Mouse (Mus musculus): ENCODE results near the gene Acad9. TPM values are rescaled to one million over a fixed set of nuclear protein-coding genes. Genes with fewer than 3 reads are reported as not detected.

Acad9 gene
- polyA plus RNA-seq, 1 experiment from 2014 or later = 85.2 TPM

DNA sequence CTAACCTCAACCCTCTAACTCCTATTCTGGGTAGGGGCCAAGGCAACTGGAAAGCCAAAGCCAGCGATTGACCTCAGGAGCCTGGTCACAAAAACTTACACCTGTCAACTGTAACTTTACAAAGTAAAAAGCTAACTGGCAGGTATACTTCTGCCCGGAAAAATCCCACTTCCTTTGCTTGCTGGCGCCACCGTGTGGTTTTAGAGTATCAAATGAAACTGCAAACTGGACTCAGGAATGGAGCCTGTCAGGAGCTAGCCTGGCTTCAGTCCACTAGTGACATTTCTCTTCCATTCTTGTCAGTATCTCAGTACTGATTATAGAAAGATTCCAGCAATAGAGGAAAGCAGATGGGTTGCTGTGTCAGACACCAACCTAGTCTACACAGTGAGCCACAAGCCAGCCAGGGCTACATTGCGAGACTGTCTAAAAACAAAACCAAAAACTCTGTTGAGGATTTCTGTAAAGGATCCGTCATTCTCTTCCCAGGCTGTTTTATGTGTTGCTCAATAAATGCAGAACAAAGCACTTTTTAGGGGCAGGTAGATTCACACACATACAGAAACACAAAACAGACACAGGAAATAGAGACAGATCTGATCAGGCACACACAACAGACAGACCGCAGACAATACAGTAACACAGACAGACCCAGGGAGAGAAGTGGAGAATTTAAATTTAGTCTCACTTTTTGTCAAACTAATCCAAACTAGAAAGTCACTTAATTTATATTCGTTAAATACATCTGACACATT is 5.5 kb upstream of the Acad9 start:
- no peak overlapping the region for H3K27ac ChIP-seq (replicated peaks; ENCODE audit: low read depth, low read length)
- no peaks in the 10 kb centered on the region for H3K9me3 ChIP-seq (ENCODE audit: control insufficient read depth, low read length)
- no peak for ATAC-seq (ENCODE audit: low read depth)
- no peaks in the 10 kb centered on the region for H3K4me1 ChIP-seq (ENCODE audit: control insufficient read depth, insufficient read depth, low read length)
- H3K4me3 ChIP-seq (ENCODE audit: low read depth, low read length) = no peak overlapping the region
- H3K9ac ChIP-seq (ENCODE audit: low read depth, low read length) = no peak overlapping the region
- peak; percentile 53 for DNase-seq (ENCODE audit: low spot score)
- no peaks in the 10 kb centered on the region for H3K36me3 ChIP-seq (ENCODE audit: control insufficient read depth, insufficient read depth, low read length)
- 0 out of 2 replicates have a peak, but pooled peaks cover 10% of the 10 kb centered on the region for H3K27me3 ChIP-seq (replicated peaks; ENCODE audit: control insufficient read depth, insufficient read depth, low read length)
- 33% methylated on average over 8 of the region's 8 CpGs for WGBS
- no peak overlapping the region for H3K4me2 ChIP-seq (ENCODE audit: low read depth, low read length)

DNA sequence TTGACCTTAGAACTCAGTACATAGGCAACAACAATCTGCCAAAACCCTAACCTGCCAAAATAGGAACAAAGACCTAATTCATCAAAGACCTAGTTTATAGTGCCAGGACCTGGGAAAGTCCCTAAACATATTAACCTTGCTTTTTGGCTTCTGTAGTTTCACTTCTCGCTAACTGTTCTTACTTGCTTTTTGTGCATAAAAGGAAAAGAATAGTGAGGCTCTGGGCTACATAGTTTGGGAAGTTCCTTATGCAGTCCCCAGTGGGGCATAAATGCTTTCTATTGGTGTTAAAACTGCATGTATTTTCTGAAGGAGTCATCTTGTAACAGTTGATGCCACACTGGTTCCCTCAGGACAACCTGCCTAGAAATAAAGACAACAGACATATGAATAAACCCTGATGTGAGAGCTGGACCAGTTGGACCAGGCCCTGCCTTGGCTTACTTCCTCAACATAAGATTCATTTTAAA is 1.2 kb upstream of the Acad9 start:
- DNase-seq (ENCODE audit: low spot score) (no peak), ATAC-seq (ENCODE audit: low read depth) (no peak)
- peaks cover 3% of the 10 kb centered on the region; the same call in 1 of the 2 replicates for H3K36me3 ChIP-seq (ENCODE audit: control insufficient read depth, insufficient read depth, low read length)
- no peaks in the 10 kb centered on the region for H3K9me3 ChIP-seq (ENCODE audit: control insufficient read depth, low read length)
- no peak overlapping the region for H3K9ac ChIP-seq (ENCODE audit: low read depth, low read length)
- 0 out of 2 replicates have a peak, but pooled peaks cover 10% of the 10 kb centered on the region for H3K27me3 ChIP-seq (replicated peaks; ENCODE audit: control insufficient read depth, insufficient read depth, low read length)
- H3K4me3 ChIP-seq (ENCODE audit: low read depth, low read length) = no peak overlapping the region
- H3K4me1 ChIP-seq (ENCODE audit: control insufficient read depth, insufficient read depth, low read length) = peaks cover 14% of the 10 kb centered on the region
- 88% methylated on average over 1 of the region's 1 CpGs for WGBS
- H3K27ac ChIP-seq (replicated peaks; ENCODE audit: low read depth, low read length) = no peak overlapping the region
- H3K4me2 ChIP-seq (ENCODE audit: low read depth, low read length) = no peak overlapping the region

DNA sequence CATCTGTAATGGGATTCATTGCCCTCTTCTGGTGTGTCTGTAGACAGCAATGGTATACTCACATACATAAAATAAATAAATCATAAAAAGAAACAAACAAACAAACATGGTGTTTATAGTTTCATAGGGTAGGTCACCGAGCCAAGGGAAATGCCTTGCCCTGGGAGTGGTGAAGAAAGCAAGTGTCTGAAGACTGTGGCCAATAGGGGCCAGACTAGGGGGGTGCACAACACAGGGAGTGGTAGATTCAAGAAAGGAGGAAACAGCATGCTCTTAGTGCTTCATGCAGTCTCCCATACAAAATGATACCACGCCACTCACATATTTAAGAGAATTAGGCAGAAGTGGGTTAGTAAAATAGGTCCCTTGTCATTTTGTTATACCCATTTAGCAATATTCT is 613 bp upstream of the Acad9 start:
- Histone ChIP-seq H3K27ac (replicated peaks; ENCODE audit: low read depth, low read length) (no peak overlapping the region), H3K9ac (ENCODE audit: low read depth, low read length) (peak overlapping the region; percentile 87; the same call in 1 of the 2 replicates), H3K4me1 (ENCODE audit: control insufficient read depth, insufficient read depth, low read length) (peaks cover 14% of the 10 kb centered on the region), H3K36me3 (ENCODE audit: control insufficient read depth, insufficient read depth, low read length) (peaks cover 7% of the 10 kb centered on the region), H3K27me3 (replicated peaks; ENCODE audit: control insufficient read depth, insufficient read depth, low read length) (0 out of 2 replicates have a peak, but pooled peaks cover 10% of the 10 kb centered on the region), H3K4me3 (ENCODE audit: low read depth, low read length) (peak overlapping the region; percentile 92), H3K9me3 (ENCODE audit: control insufficient read depth, low read length) (no peaks in the 10 kb centered on the region), H3K4me2 (ENCODE audit: low read depth, low read length) (peak overlapping the region; percentile 76)
- 98% methylated on average over 2 of the region's 2 CpGs for WGBS
- no peak for DNase-seq (ENCODE audit: low spot score)
- ATAC-seq (ENCODE audit: low read depth) = no peak

DNA sequence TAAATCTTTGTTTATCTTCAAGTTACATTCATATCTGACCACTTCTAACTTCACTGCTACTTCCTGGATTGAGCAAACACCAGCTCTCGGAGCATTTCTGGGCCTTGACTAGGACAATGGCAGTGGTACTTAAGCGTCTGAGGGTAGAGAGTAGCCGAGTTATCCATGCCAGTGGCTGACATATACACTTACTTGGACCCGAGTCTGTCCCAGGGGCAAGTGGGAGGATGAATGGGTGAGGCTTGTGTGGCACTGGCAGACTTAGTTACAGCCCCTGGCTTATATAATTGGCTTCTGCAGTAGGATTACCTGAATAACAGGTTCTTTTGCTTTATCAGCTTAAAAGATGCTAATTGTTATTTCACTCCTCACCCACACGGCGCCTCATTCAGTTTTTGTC is 2.0 kb downstream of the Acad9 start:
- Histone ChIP-seq H3K9me3 (ENCODE audit: control insufficient read depth, low read length) (no peaks in the 10 kb centered on the region), H3K27me3 (replicated peaks; ENCODE audit: control insufficient read depth, insufficient read depth, low read length) (0 out of 2 replicates have a peak, but pooled peaks cover 10% of the 10 kb centered on the region), H3K27ac (replicated peaks; ENCODE audit: low read depth, low read length) (no peak overlapping the region), H3K4me1 (ENCODE audit: control insufficient read depth, insufficient read depth, low read length) (peaks cover 14% of the 10 kb centered on the region), H3K4me2 (ENCODE audit: low read depth, low read length) (no peak overlapping the region), H3K4me3 (ENCODE audit: low read depth, low read length) (no peak overlapping the region; the same call in 1 of the 2 replicates), H3K9ac (ENCODE audit: low read depth, low read length) (0 out of 2 replicates have a peak overlapping the region, but pooled peaks have one; percentile 10), H3K36me3 (ENCODE audit: control insufficient read depth, insufficient read depth, low read length) (peaks cover 20% of the 10 kb centered on the region)
- 81% methylated on average over 6 of the region's 6 CpGs for WGBS
- ATAC-seq (ENCODE audit: low read depth) = no peak
- peak; percentile 4 for DNase-seq (ENCODE audit: low spot score)

DNA sequence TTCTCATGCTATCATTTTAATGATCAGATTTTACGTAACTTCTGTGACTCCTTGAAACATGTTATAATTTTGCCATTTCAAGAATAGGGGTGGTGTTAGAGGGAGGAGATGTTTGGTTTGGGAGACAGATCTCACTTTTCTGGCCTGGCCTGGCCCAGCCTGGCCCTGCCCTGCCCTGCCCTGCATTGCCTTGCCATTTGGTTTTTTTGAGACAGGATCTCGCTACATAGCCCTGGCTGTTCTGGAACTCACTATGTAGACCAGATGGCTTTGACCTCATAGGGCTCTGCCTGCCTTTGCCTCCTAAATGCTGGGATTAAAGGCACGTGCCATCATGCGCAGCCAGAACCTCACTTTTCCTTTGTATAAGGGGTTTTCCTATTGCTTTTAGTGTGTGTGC is 4.7 kb downstream of the Acad9 start:
- H3K27ac ChIP-seq (replicated peaks; ENCODE audit: low read depth, low read length) = no peak overlapping the region
- H3K9ac ChIP-seq (ENCODE audit: low read depth, low read length) = no peak overlapping the region
- no peak for ATAC-seq (ENCODE audit: low read depth)
- no peak overlapping the region for H3K4me3 ChIP-seq (ENCODE audit: low read depth, low read length)
- H3K4me2 ChIP-seq (ENCODE audit: low read depth, low read length) = no peak overlapping the region
- 93% methylated on average over 4 of the region's 4 CpGs for WGBS
- no peaks in the 10 kb centered on the region for H3K9me3 ChIP-seq (ENCODE audit: control insufficient read depth, low read length)
- H3K4me1 ChIP-seq (ENCODE audit: control insufficient read depth, insufficient read depth, low read length) = peaks cover 14% of the 10 kb centered on the region
- no peaks in the 10 kb centered on the region for H3K27me3 ChIP-seq (replicated peaks; ENCODE audit: control insufficient read depth, insufficient read depth, low read length)
- DNase-seq (ENCODE audit: low spot score) = no peak
- peaks cover 41% of the 10 kb centered on the region for H3K36me3 ChIP-seq (ENCODE audit: control insufficient read depth, insufficient read depth, low read length)

DNA sequence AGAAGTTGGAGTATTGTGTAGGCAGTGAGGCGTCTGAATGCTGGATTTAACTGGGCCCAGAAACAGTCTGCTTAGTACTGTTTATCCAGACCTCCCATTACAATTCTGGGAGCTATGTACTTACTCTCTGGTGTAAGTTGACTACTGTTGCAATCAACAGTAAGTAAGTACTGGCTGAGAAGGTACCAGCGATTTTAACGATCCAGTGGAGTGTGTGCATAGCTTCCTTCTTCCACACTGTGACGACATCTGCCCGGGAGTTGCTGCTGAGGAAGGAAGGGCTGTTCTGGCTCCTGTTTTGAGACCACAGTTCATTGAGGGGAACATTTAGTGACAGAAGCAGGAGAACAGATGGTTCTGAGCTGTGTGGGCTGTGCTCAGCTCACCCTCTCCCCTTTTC is 5.3 kb downstream of the Acad9 start:
- Histone ChIP-seq H3K4me2 (ENCODE audit: low read depth, low read length) (no peak overlapping the region), H3K36me3 (ENCODE audit: control insufficient read depth, insufficient read depth, low read length) (peaks cover 47% of the 10 kb centered on the region), H3K27ac (replicated peaks; ENCODE audit: low read depth, low read length) (no peak overlapping the region), H3K4me3 (ENCODE audit: low read depth, low read length) (no peak overlapping the region), H3K27me3 (replicated peaks; ENCODE audit: control insufficient read depth, insufficient read depth, low read length) (no peaks in the 10 kb centered on the region), H3K9me3 (ENCODE audit: control insufficient read depth, low read length) (no peaks in the 10 kb centered on the region), H3K4me1 (ENCODE audit: control insufficient read depth, insufficient read depth, low read length) (peaks cover 14% of the 10 kb centered on the region), H3K9ac (ENCODE audit: low read depth, low read length) (no peak overlapping the region)
- WGBS = 93% methylated on average over 5 of the region's 5 CpGs
- ATAC-seq (ENCODE audit: low read depth) (no peak), DNase-seq (ENCODE audit: low spot score) (no peak)

DNA sequence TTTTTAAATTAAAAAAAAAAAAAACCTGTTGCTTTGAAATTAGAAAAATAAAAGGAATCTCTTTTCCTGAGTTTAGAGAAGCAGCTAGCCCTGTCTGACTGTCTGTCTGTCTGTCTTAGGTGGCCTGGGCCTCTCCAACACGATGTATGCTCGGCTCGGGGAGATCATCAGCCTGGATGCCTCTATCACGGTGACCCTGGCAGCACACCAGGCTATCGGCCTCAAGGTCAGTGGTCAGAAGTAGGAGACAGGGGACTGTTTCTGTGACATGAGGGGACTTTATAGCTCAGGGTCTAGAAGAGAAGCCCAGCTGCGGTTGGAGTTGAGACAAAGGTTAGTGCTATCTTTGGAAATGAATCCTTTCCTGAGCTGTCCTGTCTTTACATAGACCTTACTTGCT is 8.5 kb downstream of the Acad9 start:
- no peak for DNase-seq (ENCODE audit: low spot score)
- WGBS = 93% methylated on average over 6 of the region's 6 CpGs
- H3K9me3 ChIP-seq (ENCODE audit: control insufficient read depth, low read length) = no peaks in the 10 kb centered on the region
- H3K9ac ChIP-seq (ENCODE audit: low read depth, low read length) = no peak overlapping the region
- H3K27ac ChIP-seq (replicated peaks; ENCODE audit: low read depth, low read length) = no peak overlapping the region
- ATAC-seq (ENCODE audit: low read depth) = no peak
- no peak overlapping the region for H3K4me3 ChIP-seq (ENCODE audit: low read depth, low read length)
- no peak overlapping the region for H3K4me2 ChIP-seq (ENCODE audit: low read depth, low read length)
- no peaks in the 10 kb centered on the region for H3K4me1 ChIP-seq (ENCODE audit: control insufficient read depth, insufficient read depth, low read length)
- H3K36me3 ChIP-seq (ENCODE audit: control insufficient read depth, insufficient read depth, low read length) = peaks cover 76% of the 10 kb centered on the region
- no peaks in the 10 kb centered on the region for H3K27me3 ChIP-seq (replicated peaks; ENCODE audit: control insufficient read depth, insufficient read depth, low read length)

DNA sequence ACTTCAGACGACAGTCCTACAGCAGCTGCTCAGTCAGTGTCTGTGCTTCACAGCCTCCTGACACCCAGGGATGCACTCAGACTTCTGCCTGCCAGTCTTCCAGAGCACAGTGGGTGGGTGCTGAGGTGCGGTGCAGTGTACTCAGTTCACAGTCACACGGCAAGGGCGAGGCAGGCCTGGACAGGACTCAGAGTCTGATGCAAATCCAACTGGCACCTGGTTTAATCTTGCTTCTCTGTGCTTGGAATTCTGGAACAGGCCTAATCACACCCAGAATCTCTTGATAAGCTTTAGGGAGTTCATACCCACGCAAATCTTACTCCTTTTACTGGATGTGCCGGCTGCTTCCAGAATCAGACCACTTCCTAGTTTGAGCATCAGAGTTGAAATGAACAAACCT is 9.7 kb downstream of the Acad9 start:
- no peak overlapping the region for H3K4me2 ChIP-seq (ENCODE audit: low read depth, low read length)
- H3K27ac ChIP-seq (replicated peaks; ENCODE audit: low read depth, low read length) = no peak overlapping the region
- H3K27me3 ChIP-seq (replicated peaks; ENCODE audit: control insufficient read depth, insufficient read depth, low read length) = no peaks in the 10 kb centered on the region
- H3K9ac ChIP-seq (ENCODE audit: low read depth, low read length) = no peak overlapping the region
- DNase-seq (ENCODE audit: low spot score) = no peak
- WGBS = 93% methylated on average over 6 of the region's 6 CpGs
- H3K4me1 ChIP-seq (ENCODE audit: control insufficient read depth, insufficient read depth, low read length) = no peaks in the 10 kb centered on the region
- peaks cover 82% of the 10 kb centered on the region for H3K36me3 ChIP-seq (ENCODE audit: control insufficient read depth, insufficient read depth, low read length)
- no peaks in the 10 kb centered on the region for H3K9me3 ChIP-seq (ENCODE audit: control insufficient read depth, low read length)
- H3K4me3 ChIP-seq (ENCODE audit: low read depth, low read length) = no peak overlapping the region
- no peak for ATAC-seq (ENCODE audit: low read depth)

DNA sequence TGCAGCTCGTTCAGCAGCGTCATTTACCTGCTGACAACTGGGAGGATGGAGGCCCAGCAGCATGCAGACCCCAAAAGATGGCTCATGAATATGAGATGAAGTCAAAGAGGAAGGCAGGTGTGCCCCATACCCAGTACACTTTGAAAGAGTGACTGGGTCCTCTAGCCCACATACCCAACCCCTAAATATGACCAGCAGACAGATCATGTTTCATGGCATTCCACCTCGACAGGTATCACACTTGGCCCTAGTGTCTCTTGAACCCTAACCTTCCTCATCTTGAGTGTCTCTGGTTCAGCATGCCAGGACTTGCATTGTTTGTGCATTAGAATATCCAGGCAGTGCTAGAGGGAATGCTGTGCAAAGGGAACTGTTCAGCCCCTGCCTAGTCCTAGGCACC is 11.6 kb downstream of the Acad9 start:
- peaks cover 90% of the 10 kb centered on the region for H3K36me3 ChIP-seq (ENCODE audit: control insufficient read depth, insufficient read depth, low read length)

More for the DNA sequence above, 11.6 kb downstream of the Acad9 start:
- no peak overlapping the region for H3K4me3 ChIP-seq (ENCODE audit: low read depth, low read length)
- DNase-seq (ENCODE audit: low spot score) = no peak
- no peak for ATAC-seq (ENCODE audit: low read depth)
- H3K9me3 ChIP-seq (ENCODE audit: control insufficient read depth, low read length) = no peaks in the 10 kb centered on the region
- no peaks in the 10 kb centered on the region for H3K27me3 ChIP-seq (replicated peaks; ENCODE audit: control insufficient read depth, insufficient read depth, low read length)
- H3K4me1 ChIP-seq (ENCODE audit: control insufficient read depth, insufficient read depth, low read length) = no peaks in the 10 kb centered on the region
- no peak overlapping the region for H3K9ac ChIP-seq (ENCODE audit: low read depth, low read length)
- H3K4me2 ChIP-seq (ENCODE audit: low read depth, low read length) = no peak overlapping the region
- WGBS = 88% methylated on average over 3 of the region's 3 CpGs
- H3K27ac ChIP-seq (replicated peaks; ENCODE audit: low read depth, low read length) = no peak overlapping the region
